Mouse (Mus musculus): ENCODE data around the gene Arhgef10l.

GRCm38 (mm10) chr4:140638591-140638990 lies 27.2 kb downstream of the Arhgef10l start:
- TF ChIP-seq POLR2A (IDR thresholded peaks at IDR 0.05; ENCODE audit: borderline replicate concordance, extremely low read depth, low read depth, low read length), result no peak
- no peak for TF ChIP-seq CTCF (IDR thresholded peaks at IDR 0.05; ENCODE audit: insufficient read depth, low read length)

All from lung, adult 2 months (tissue).